Mouse (Mus musculus) heart, embryonic 15.5 days (tissue): ENCODE data around the gene Gm4952. TPM values are rescaled to one million over a fixed set of nuclear protein-coding genes. Genes with fewer than 3 reads are reported as not detected.
A peak's percentile ranks its signal among the peaks of the same experiment; 100 is the strongest.

Experiments
- ATAC-seq: fragments of 200-750 bp; cut with Nextera tagmentation; replicated peaks from 2 replicates; pipeline ENCODE4 v1.8.0; 2017; ENCODE audit warnings: low read depth, moderate TSS enrichment; ENCODE audit not compliant: insufficient number of reproducible peaks, insufficient read depth, low FRiP score
- H3K27ac ChIP-seq: fragments of 300-500 bp; sonication (generic); 2 replicates; pipeline ENCODE4 v1.5.1; 2015; ENCODE audit warnings: mild to moderate bottlenecking, inconsistent platforms
- H3K27me3 ChIP-seq: fragments of 300-500 bp; sonication (generic); 2 replicates; pipeline ENCODE4 v1.6.1; 2015; ENCODE audit warnings: inconsistent platforms
- H3K36me3 ChIP-seq: fragments of 300-500 bp; sonication (generic); 2 replicates; pipeline ENCODE4 v1.6.1; 2015; ENCODE audit warnings: mild to moderate bottlenecking, inconsistent platforms
- H3K4me1 ChIP-seq: fragments of 300-500 bp; sonication (generic); replicated peaks from 2 replicates; pipeline ENCODE4 v1.6.1; 2015; ENCODE audit warnings: inconsistent platforms
- H3K4me2 ChIP-seq: fragments of 300-500 bp; sonication (generic); 2 replicates; pipeline ENCODE4 v1.6.1; 2015; ENCODE audit warnings: inconsistent platforms, mild to moderate bottlenecking, moderate library complexity
- H3K4me3 ChIP-seq: fragments of 300-500 bp; sonication (generic); 2 replicates; pipeline ENCODE4 v1.5.1; 2015; ENCODE audit warnings: mild to moderate bottlenecking, inconsistent platforms
- H3K9ac ChIP-seq: fragments of 300-500 bp; sonication (generic); 2 replicates; pipeline ENCODE4 v1.6.1; 2015; ENCODE audit warnings: mild to moderate bottlenecking, inconsistent platforms
- H3K9me3 ChIP-seq: fragments of 300-500 bp; sonication (generic); replicated peaks from 2 replicates; pipeline ENCODE4 v1.6.1; 2016; ENCODE audit warnings: inconsistent platforms
- WGBS: fragments of 180-500 bp; shearing (Covaris S2); methylation state at CpG from one replicate; pipeline ENCODE4 v1.1.7; 2015; ENCODE audit warnings: mixed read lengths; 5-methylcytosine and 5-hydroxymethylcytosine counted together
- polyA plus RNA-seq: library from polyadenylated mRNA; unstranded; fragments of >200 nt; fragmentation: Nextera tagmentation; extraction: Ambion mirVana; gene quantifications from 2 replicates; pipeline ENCODE4 v1.2.1, GENCODE M21; 2015

Gene Gm4952
- polyA plus RNA-seq, 1 experiment from 2014 or later = 0.15 TPM

GRCm38 (mm10) chr19:12575107-12575506, 24.7 kb upstream of the Gm4952 start:
- Histone ChIP-seq H3K36me3 (peaks cover 4% of the 10 kb centered on the region), H3K27me3 (no peaks in the 10 kb centered on the region), H3K27ac (no peak overlapping the region), H3K9me3 (no peaks in the 10 kb centered on the region), H3K9ac (no peak overlapping the region), H3K4me2 (peak overlapping the region; percentile 81), H3K4me3 (no peak overlapping the region; the same call in 1 of the 2 replicates), H3K4me1 (peaks cover 12% of the 10 kb centered on the region)
- ATAC-seq = no peak
- 73% methylated on average over 7 of the region's 7 CpGs for WGBS

- H3K9me3 ChIP-seq = no peaks in the 10 kb centered on the region
- H3K36me3 ChIP-seq = peaks cover 4% of the 10 kb centered on the region
- H3K27ac ChIP-seq = no peak overlapping the region
- WGBS = 90% methylated on average over 2 of the region's 2 CpGs
- no peak for ATAC-seq
- no peak overlapping the region for H3K9ac ChIP-seq
- H3K4me1 ChIP-seq = peaks cover 12% of the 10 kb centered on the region
- H3K4me3 ChIP-seq = no peak overlapping the region
- no peaks in the 10 kb centered on the region for H3K27me3 ChIP-seq
- H3K4me2 ChIP-seq = no peak overlapping the region; the same call in 1 of the 2 replicates
Observed at GRCm38 (mm10) chr19:12575514-12575913, 24.3 kb upstream of the Gm4952 start.

- Histone ChIP-seq H3K4me3 (no peak overlapping the region), H3K36me3 (peaks cover 4% of the 10 kb centered on the region), H3K9ac (no peak overlapping the region), H3K27ac (no peak overlapping the region), H3K9me3 (no peaks in the 10 kb centered on the region), H3K27me3 (no peaks in the 10 kb centered on the region), H3K4me2 (no peak overlapping the region), H3K4me1 (peaks cover 12% of the 10 kb centered on the region)
- ATAC-seq = no peak
- WGBS = 69% methylated on average over 2 of the region's 2 CpGs
Observed at GRCm38 (mm10) chr19:12576639-12577038, 23.1 kb upstream of the Gm4952 start.

- H3K4me2 ChIP-seq = no peak overlapping the region
- 0 out of 2 replicates have a peak, but pooled peaks cover 4% of the 10 kb centered on the region for H3K36me3 ChIP-seq
- H3K27ac ChIP-seq = no peak overlapping the region
- WGBS = 65% methylated on average over 4 of the region's 4 CpGs
- H3K27me3 ChIP-seq = no peaks in the 10 kb centered on the region
- no peak overlapping the region for H3K4me3 ChIP-seq
- ATAC-seq = no peak
- H3K9me3 ChIP-seq = no peaks in the 10 kb centered on the region
- H3K9ac ChIP-seq = no peak overlapping the region
- H3K4me1 ChIP-seq = no peaks in the 10 kb centered on the region
Observed at GRCm38 (mm10) chr19:12585310-12585709, 14.5 kb upstream of the Gm4952 start.

- 0% methylated on average over 1 of the region's 1 CpGs for WGBS
- Histone ChIP-seq H3K4me1 (peaks cover 7% of the 10 kb centered on the region), H3K27me3 (no peaks in the 10 kb centered on the region), H3K9me3 (no peaks in the 10 kb centered on the region), H3K27ac (no peak overlapping the region), H3K4me2 (no peak overlapping the region), H3K4me3 (no peak overlapping the region), H3K9ac (no peak overlapping the region), H3K36me3 (no peaks in the 10 kb centered on the region)
- ATAC-seq = no peak
Observed at GRCm38 (mm10) chr19:12591908-12592307, 7.9 kb upstream of the Gm4952 start.

- no peak for ATAC-seq
- Histone ChIP-seq H3K9ac (peak overlapping the region; percentile 70; the same call in 1 of the 2 replicates), H3K4me1 (peaks cover 7% of the 10 kb centered on the region), H3K27me3 (no peaks in the 10 kb centered on the region), H3K4me2 (peak overlapping the region; percentile 100), H3K4me3 (peak overlapping the region; percentile 65; the same call in 1 of the 2 replicates), H3K9me3 (no peaks in the 10 kb centered on the region), H3K27ac (no peak overlapping the region), H3K36me3 (no peaks in the 10 kb centered on the region)
- 45% methylated on average over 2 of the region's 2 CpGs for WGBS
Observed at GRCm38 (mm10) chr19:12595135-12595529, 4.6 kb upstream of the Gm4952 start.

GRCm38 (mm10) chr19:12595530-12596289, 4.1 kb upstream of the Gm4952 start:
- H3K27me3 ChIP-seq = no peaks in the 10 kb centered on the region
- under 1% methylated on average over 49 of the region's 49 CpGs for WGBS
- no peaks in the 10 kb centered on the region for H3K9me3 ChIP-seq
- H3K4me2 ChIP-seq = peak overlapping the region; percentile 100
- H3K4me1 ChIP-seq = peaks cover 7% of the 10 kb centered on the region
- peak overlapping the region; percentile 70 for H3K9ac ChIP-seq
- H3K4me3 ChIP-seq = peak overlapping the region; percentile 65
- peak; percentile 80 for ATAC-seq
- peak overlapping the region; percentile 57; the same call in 1 of the 2 replicates for H3K27ac ChIP-seq
- H3K36me3 ChIP-seq = no peaks in the 10 kb centered on the region

- Histone ChIP-seq H3K4me2 (peak overlapping the region; percentile 100), H3K36me3 (no peaks in the 10 kb centered on the region), H3K4me3 (peak overlapping the region; percentile 65), H3K9ac (peak overlapping the region; percentile 70), H3K4me1 (peaks cover 7% of the 10 kb centered on the region), H3K9me3 (no peaks in the 10 kb centered on the region), H3K27me3 (no peaks in the 10 kb centered on the region), H3K27ac (0 out of 2 replicates have a peak overlapping the region, but pooled peaks have one; percentile 57)
- WGBS = 16% methylated on average over 23 of the region's 23 CpGs
- peak; percentile 56 for ATAC-seq
Observed at GRCm38 (mm10) chr19:12596290-12597072, 3.3 kb upstream of the Gm4952 start.

GRCm38 (mm10) chr19:12597073-12597405, 2.7 kb upstream of the Gm4952 start:
- ATAC-seq = no peak
- peak overlapping the region; percentile 100 for H3K4me2 ChIP-seq
- no peak overlapping the region for H3K4me3 ChIP-seq
- H3K9me3 ChIP-seq = no peaks in the 10 kb centered on the region
- no peaks in the 10 kb centered on the region for H3K27me3 ChIP-seq
- WGBS = 41% methylated on average over 3 of the region's 3 CpGs
- H3K4me1 ChIP-seq = peaks cover 7% of the 10 kb centered on the region
- no peak overlapping the region for H3K27ac ChIP-seq
- no peaks in the 10 kb centered on the region for H3K36me3 ChIP-seq
- H3K9ac ChIP-seq = no peak overlapping the region

GRCm38 (mm10) chr19:12598674-12599073, 1.1 kb upstream of the Gm4952 start:
- Histone ChIP-seq H3K9ac (no peak overlapping the region), H3K36me3 (no peaks in the 10 kb centered on the region), H3K27me3 (no peaks in the 10 kb centered on the region), H3K4me3 (no peak overlapping the region), H3K4me2 (no peak overlapping the region), H3K4me1 (peaks cover 7% of the 10 kb centered on the region), H3K27ac (no peak overlapping the region), H3K9me3 (no peaks in the 10 kb centered on the region)
- WGBS = 67% methylated on average over 3 of the region's 3 CpGs
- ATAC-seq = no peak

GRCm38 (mm10) chr19:12600684-12601480, 1.1 kb downstream of the Gm4952 start:
- no peak overlapping the region for H3K4me2 ChIP-seq
- peaks cover 7% of the 10 kb centered on the region for H3K4me1 ChIP-seq
- no peaks in the 10 kb centered on the region for H3K9me3 ChIP-seq
- H3K36me3 ChIP-seq = no peaks in the 10 kb centered on the region
- H3K9ac ChIP-seq = no peak overlapping the region
- no peak for ATAC-seq
- no peaks in the 10 kb centered on the region for H3K27me3 ChIP-seq
- H3K27ac ChIP-seq = no peak overlapping the region
- WGBS = 38% methylated on average over 2 of the region's 2 CpGs
- H3K4me3 ChIP-seq = no peak overlapping the region
